Mouse (Mus musculus) midbrain, embryonic 12.5 days (tissue): Measurements from ENCODE around the gene Txnrd1. TPM values are rescaled to one million over a fixed set of nuclear protein-coding genes. Genes with fewer than 3 reads are reported as not detected.

Experiments used
- ATAC-seq: fragments of 200-750 bp; cut with Nextera tagmentation; 2 replicates; pipeline ENCODE4 v1.8.0; 2017; ENCODE audit warnings: low read depth, moderate TSS enrichment, moderate library complexity; ENCODE audit not compliant: low FRiP score
- H3K27ac ChIP-seq: fragments of 300-500 bp; sonication (generic); replicated peaks from 2 replicates; pipeline ENCODE4 v1.5.1; 2016; ENCODE audit warnings: mild to moderate bottlenecking
- H3K27me3 ChIP-seq: fragments of 300-500 bp; sonication (generic); 2 replicates; pipeline ENCODE4 v1.6.1; 2016; ENCODE audit warnings: mild to moderate bottlenecking
- H3K36me3 ChIP-seq: fragments of 300-500 bp; sonication (generic); 2 replicates; pipeline ENCODE4 v1.6.1; 2016
- H3K4me1 ChIP-seq: fragments of 300-500 bp; sonication (generic); 2 replicates; pipeline ENCODE4 v1.6.1; 2016
- H3K4me2 ChIP-seq: fragments of 300-500 bp; sonication (generic); replicated peaks from 2 replicates; pipeline ENCODE4 v1.6.1; 2016; ENCODE audit warnings: mild to moderate bottlenecking, moderate library complexity
- H3K4me3 ChIP-seq: fragments of 300-500 bp; sonication (generic); 2 replicates; pipeline ENCODE4 v1.5.1; 2016; ENCODE audit warnings: mild to moderate bottlenecking
- H3K9ac ChIP-seq: fragments of 300-500 bp; sonication (generic); replicated peaks from 2 replicates; pipeline ENCODE4 v1.6.1; 2016; ENCODE audit warnings: mild to moderate bottlenecking, moderate library complexity
- H3K9me3 ChIP-seq: fragments of 300-500 bp; sonication (generic); 2 replicates; pipeline ENCODE4 v1.6.1; 2016; ENCODE audit warnings: mild to moderate bottlenecking
- WGBS: fragments of 180-500 bp; shearing (Covaris S2); methylation state at CpG from one replicate; pipeline ENCODE4 v1.1.7; 2016; 5-methylcytosine and 5-hydroxymethylcytosine counted together
- polyA plus RNA-seq: library from polyadenylated mRNA; unstranded; fragments of >200 nt; fragmentation: Nextera tagmentation; extraction: Ambion mirVana; gene quantifications from 2 replicates; pipeline ENCODE4 v1.2.1, GENCODE M21; 2016

The Txnrd1 gene
- polyA plus RNA-seq, 1 experiment from 2014 or later = 174 TPM

DNA sequence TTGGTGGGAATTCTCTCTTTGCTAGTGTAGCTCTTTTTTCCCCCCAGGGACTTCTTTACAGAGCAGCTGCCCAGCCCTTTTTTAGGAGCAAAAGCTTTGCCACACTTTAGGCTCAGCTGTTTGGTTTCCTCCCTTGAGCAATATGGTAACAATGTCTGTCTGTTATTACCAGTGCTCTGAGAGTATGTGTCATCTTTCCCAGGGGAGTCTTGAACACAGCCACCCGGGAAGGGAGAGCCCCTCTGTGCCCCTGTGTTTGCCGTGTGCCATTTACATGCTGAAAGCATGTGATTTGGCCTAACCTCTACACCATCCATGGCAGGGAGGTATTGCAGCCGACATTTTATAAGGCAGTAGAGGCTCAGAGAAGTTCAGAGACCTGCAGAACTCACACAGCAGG is 29.4 kb upstream of the Txnrd1 start:
- Histone ChIP-seq H3K36me3 (no peaks in the 10 kb centered on the region), H3K9me3 (no peaks in the 10 kb centered on the region), H3K27me3 (no peaks in the 10 kb centered on the region), H3K4me1 (peaks cover 3% of the 10 kb centered on the region), H3K9ac (no peak overlapping the region), H3K4me3 (no peak overlapping the region), H3K4me2 (no peak overlapping the region), H3K27ac (no peak overlapping the region)
- WGBS = 74% methylated on average over 3 of the region's 3 CpGs
- no peak for ATAC-seq

DNA sequence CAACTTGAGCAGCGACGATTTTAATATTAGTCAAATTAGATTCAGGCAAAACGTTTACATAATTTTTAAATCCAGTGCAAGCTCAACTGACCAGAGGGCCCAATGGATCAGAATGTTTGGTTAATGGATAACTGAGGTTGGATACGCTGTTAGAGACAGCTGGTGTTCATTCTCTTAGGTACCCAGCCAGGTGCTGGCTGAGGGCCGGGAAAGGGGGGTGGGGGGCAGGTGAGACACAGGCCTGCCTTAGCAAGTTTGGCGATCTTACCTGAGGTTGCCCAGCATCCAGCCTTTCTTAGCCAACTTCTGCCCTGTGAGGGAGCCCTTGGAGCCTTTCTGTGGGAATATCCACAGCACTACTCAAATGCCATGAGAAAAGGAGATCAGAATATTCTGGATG is 28.6 kb upstream of the Txnrd1 start:
- 86% methylated on average over 6 of the region's 6 CpGs for WGBS

DNA sequence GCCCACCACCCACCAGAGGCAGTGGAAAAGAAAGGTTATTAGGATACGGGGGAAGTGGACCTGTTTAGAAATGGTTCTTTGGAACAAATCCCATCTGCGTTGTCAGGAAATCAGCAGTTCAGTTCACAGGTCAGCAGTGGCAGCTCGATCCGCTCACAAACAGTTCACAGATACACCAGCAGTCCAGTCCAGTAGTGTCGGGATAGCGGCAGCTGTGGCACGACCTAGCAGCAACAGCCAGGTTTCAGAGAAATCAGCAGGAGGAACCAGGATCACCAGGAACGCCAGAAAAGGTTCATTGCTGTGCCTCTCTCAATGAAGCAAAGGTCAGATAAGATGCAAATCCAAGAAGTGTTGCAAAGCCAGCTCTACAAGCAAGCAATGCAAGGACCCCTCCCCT is 27.3 kb upstream of the Txnrd1 start:
- H3K4me3 ChIP-seq = no peak overlapping the region
- WGBS = 78% methylated on average over 8 of the region's 8 CpGs
- H3K27me3 ChIP-seq = no peaks in the 10 kb centered on the region; the same call in 1 of the 2 replicates
- no peaks in the 10 kb centered on the region for H3K36me3 ChIP-seq
- H3K4me1 ChIP-seq = peaks cover 7% of the 10 kb centered on the region
- H3K9ac ChIP-seq = no peak overlapping the region
- H3K9me3 ChIP-seq = no peaks in the 10 kb centered on the region
- H3K4me2 ChIP-seq = no peak overlapping the region
- no peak for ATAC-seq
- H3K27ac ChIP-seq = no peak overlapping the region

More for the DNA sequence above, 28.6 kb upstream of the Txnrd1 start:
- Histone ChIP-seq H3K36me3 (no peaks in the 10 kb centered on the region), H3K4me2 (no peak overlapping the region), H3K4me3 (no peak overlapping the region), H3K27ac (no peak overlapping the region), H3K9ac (no peak overlapping the region), H3K9me3 (no peaks in the 10 kb centered on the region), H3K27me3 (no peaks in the 10 kb centered on the region; the same call in 1 of the 2 replicates), H3K4me1 (peaks cover 7% of the 10 kb centered on the region)
- ATAC-seq = no peak

DNA sequence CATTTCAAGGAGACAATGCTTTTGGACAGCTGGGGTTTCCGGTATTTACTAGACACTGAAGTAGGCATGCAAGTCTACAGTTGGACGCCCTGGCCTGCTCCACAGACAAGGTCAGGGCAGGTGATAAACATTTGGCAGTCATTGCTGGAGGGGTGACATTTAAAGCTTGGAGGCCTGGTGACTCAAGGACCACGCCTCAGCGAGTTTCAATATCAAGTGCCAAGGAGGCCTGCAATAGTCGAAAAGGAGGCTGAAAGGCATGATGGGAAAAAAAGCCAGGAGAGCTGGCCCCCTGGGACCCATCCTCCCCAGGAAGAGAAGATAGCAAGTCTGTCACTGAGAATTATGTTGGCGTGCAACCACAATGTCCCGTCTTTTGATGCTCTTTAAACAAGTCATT is 26.5 kb upstream of the Txnrd1 start:
- Histone ChIP-seq H3K27me3 (no peaks in the 10 kb centered on the region; the same call in 1 of the 2 replicates), H3K36me3 (no peaks in the 10 kb centered on the region), H3K4me1 (peaks cover 7% of the 10 kb centered on the region), H3K27ac (no peak overlapping the region), H3K9me3 (no peaks in the 10 kb centered on the region), H3K4me3 (no peak overlapping the region), H3K4me2 (no peak overlapping the region), H3K9ac (no peak overlapping the region)
- 88% methylated on average over 7 of the region's 7 CpGs for WGBS
- no peak for ATAC-seq

DNA sequence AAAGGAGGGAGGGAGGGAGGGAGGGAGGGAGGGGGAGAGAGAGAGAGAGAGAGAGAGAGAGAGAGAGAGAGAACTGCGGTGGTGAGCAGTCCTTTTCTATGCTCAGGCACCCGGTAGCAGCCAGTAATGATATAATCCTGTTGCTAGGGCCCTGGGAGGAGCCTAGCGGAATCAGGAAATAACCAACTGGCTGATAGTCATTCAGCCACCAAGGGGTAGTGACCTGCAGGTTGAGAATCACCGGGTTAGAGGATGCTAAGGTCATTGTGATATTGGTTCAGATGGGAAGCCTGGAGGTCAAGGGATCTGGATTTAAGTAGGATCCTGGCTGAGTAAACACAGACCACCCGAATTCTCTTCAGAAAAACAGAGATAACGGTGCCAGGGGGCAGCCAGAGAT is 25.6 kb upstream of the Txnrd1 start:
- 46% methylated on average over 5 of the region's 6 CpGs for WGBS
- no peak overlapping the region for H3K4me2 ChIP-seq
- peaks cover 7% of the 10 kb centered on the region for H3K4me1 ChIP-seq
- H3K27me3 ChIP-seq = no peaks in the 10 kb centered on the region; the same call in 1 of the 2 replicates
- H3K4me3 ChIP-seq = no peak overlapping the region
- no peaks in the 10 kb centered on the region for H3K36me3 ChIP-seq
- no peak for ATAC-seq
- H3K9me3 ChIP-seq = no peaks in the 10 kb centered on the region
- H3K27ac ChIP-seq = no peak overlapping the region
- H3K9ac ChIP-seq = no peak overlapping the region

DNA sequence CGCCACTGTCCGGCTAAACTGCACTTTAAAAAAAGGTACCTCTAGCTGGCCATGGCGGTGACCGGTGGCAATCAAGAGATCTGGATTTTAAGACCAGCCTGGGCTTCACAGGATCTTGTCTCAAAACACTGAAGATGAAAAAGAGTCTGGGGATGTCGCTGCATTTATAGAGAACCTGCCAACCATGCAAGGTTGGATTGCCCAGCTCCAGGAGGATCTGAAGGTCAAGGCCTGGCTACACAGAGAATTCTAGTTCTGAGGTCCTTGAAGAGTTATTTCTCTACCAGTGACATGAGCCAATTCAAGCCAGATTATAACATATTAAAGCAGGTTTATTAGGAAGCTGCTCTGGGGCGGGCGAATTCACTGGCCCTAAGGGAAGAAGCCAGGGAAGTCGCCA is 24.9 kb upstream of the Txnrd1 start:
- Histone ChIP-seq H3K36me3 (no peaks in the 10 kb centered on the region), H3K4me3 (no peak overlapping the region), H3K9ac (no peak overlapping the region), H3K4me2 (no peak overlapping the region), H3K9me3 (no peaks in the 10 kb centered on the region), H3K4me1 (peaks cover 7% of the 10 kb centered on the region), H3K27ac (no peak overlapping the region), H3K27me3 (no peaks in the 10 kb centered on the region; the same call in 1 of the 2 replicates)
- 75% methylated on average over 8 of the region's 8 CpGs for WGBS
- no peak for ATAC-seq

DNA sequence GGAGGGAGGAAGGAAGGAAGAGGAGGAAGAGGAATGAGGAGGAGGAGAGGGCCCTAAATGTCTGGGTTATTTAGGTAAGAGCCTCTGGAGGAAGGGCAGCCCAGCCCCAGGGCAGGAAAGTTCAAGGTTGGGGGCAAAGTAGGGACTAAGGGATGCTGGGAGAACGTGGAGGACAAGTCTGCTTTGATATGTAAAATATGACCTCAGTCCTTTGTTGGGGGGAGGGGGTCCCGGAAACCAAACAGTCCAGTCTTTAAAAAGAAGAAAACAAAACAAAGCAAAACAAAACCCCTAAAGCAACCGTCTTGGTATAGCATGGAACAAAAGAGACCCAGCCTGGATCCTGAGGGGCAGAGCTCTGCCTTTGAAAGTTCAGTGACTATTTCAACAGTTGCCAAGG is 24.4 kb upstream of the Txnrd1 start:
- no peaks in the 10 kb centered on the region for H3K9me3 ChIP-seq
- ATAC-seq = no peak
- no peak overlapping the region for H3K27ac ChIP-seq

DNA sequence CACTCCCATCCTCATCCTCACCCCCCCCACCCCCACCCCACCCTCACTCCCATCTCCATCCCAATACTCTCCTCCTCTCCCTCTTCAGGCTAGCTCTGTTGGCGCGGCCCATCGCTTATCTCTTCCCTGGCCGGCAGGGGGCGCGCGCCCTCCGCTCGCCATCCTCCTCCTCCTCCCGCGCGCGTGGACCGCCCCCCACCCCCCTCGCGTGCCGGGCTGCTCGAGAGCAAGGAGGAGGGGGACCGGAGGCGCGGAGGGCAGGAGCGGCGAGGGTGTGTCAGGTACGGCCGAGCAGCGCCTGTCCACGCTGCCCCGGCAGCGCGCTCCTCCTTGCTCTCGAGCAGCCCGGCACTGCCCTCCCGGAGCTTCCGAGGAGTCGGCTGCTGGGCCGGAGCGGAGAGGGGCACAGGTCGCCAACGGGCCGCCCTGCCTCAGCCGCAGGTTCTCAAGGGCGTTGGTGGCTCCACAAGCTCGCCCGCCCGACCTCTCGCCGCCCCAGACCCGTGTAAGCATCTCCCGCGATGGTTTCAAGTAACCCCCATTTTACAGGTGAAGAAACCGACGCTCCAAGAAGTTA is 21.8 kb upstream of the Txnrd1 start:
- Histone ChIP-seq H3K9me3 (no peaks in the 10 kb centered on the region), H3K4me2 (peak overlapping the region; percentile 74), H3K36me3 (no peaks in the 10 kb centered on the region), H3K27me3 (no peaks in the 10 kb centered on the region; the same call in 1 of the 2 replicates), H3K9ac (peak overlapping the region; percentile 62), H3K4me1 (peaks cover 12% of the 10 kb centered on the region), H3K27ac (no peak overlapping the region), H3K4me3 (peak overlapping the region; percentile 65)
- peak; percentile 79 for ATAC-seq
- WGBS = 6% methylated on average over 45 of the region's 52 CpGs

More for the DNA sequence above, 24.4 kb upstream of the Txnrd1 start:
- H3K4me3 ChIP-seq = no peak overlapping the region
- peaks cover 9% of the 10 kb centered on the region for H3K4me1 ChIP-seq
- H3K27me3 ChIP-seq = no peaks in the 10 kb centered on the region; the same call in 1 of the 2 replicates
- H3K36me3 ChIP-seq = no peaks in the 10 kb centered on the region
- no peak overlapping the region for H3K4me2 ChIP-seq
- H3K9ac ChIP-seq = no peak overlapping the region
- WGBS = 2% methylated on average over 3 of the region's 3 CpGs

DNA sequence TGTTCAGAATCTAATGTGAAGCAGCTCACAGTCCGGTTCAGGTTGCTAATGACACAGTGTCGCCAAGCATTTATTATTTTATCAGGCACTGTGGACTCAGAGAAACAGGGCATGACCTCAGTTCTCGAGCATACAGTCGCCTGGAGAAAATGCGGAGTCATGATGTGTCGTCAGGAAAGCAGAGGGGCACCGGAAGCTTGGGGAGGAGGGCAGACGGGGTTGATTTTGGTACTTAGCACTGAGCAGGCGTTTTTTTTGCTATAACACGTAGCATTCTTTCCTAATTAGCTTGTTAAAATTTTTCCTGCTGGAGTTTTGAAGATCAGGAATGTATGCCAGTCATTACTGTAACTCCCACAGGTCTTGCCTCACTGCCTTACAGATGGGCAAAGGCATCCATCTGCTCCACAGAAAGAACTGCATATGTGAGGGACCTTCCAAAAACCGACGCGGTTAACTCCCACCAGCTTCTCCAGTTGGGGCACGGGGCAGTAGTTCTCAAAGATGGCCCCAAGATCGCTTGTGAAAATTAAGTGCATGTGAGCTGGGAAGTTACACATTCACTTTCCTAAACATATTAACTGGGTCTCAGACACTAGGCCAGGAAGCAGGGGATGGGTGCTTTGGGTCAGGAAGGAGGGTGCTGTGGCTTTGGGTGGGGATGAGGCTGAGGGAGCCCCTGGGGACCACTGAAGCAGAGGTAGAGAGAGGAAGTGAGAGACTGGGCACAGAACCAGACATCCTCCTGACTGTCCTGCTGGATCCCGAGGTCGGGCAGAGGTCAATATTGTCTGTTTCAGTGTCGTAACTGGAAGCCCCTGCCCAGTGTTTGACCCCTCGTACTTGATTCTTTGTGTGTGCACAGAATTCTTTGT is 19.4 kb upstream of the Txnrd1 start:
- Histone ChIP-seq H3K9ac (no peak overlapping the region), H3K4me2 (no peak overlapping the region), H3K27me3 (no peaks in the 10 kb centered on the region; the same call in 1 of the 2 replicates), H3K4me3 (no peak overlapping the region), H3K27ac (0 out of 2 replicates have a peak overlapping the region, but pooled peaks have one; percentile 1), H3K36me3 (no peaks in the 10 kb centered on the region), H3K9me3 (no peaks in the 10 kb centered on the region), H3K4me1 (peaks cover 16% of the 10 kb centered on the region)
- 60% methylated on average over 19 of the region's 19 CpGs for WGBS
- ATAC-seq = no peak

DNA sequence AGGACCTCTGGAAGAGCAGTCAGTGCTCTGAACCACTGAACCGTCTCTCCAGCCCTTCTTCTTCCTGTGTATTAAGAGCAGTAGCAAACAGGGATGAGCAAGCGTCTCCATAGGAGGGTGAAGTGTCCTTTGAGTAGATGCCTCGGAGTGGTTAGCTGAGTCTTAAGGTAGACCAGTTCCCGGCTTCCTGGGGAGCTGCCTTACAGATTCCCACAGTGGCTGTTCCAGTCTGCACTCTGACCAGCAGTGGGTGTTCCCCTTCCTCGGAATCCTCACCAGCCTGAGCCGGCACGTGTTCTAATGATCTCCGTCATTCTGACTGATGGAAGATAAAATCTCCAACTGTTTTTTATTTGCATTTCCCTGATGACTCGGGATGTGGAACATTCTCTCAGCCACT is 17.3 kb upstream of the Txnrd1 start:
- Histone ChIP-seq H3K27me3 (no peaks in the 10 kb centered on the region), H3K27ac (no peak overlapping the region), H3K9ac (no peak overlapping the region), H3K4me1 (peaks cover 11% of the 10 kb centered on the region; the same call in 1 of the 2 replicates), H3K4me3 (no peak overlapping the region), H3K9me3 (no peaks in the 10 kb centered on the region), H3K36me3 (no peaks in the 10 kb centered on the region), H3K4me2 (no peak overlapping the region)
- WGBS = 84% methylated on average over 9 of the region's 9 CpGs
- ATAC-seq = no peak

DNA sequence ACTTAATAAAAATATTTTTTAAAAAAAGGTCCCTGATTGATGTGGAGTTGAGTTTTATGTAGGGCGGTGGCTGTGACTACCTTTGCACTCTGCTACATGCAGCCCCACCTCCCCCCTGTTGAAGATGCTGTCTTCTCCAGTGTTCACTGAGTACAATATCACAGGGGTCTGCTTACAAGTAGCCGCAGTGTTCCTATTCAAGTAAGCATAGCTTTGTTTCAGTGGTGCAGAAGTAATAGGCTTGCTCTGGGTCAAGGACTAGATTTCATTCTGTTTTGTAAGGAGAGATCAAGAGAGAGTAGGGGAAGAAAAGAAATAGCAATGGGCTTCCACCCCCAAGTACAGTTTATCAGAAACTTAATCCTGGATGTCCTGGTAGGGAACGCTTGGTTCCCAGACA is 16.2 kb upstream of the Txnrd1 start:
- no peaks in the 10 kb centered on the region for H3K27me3 ChIP-seq
- H3K4me1 ChIP-seq = peaks cover 11% of the 10 kb centered on the region; the same call in 1 of the 2 replicates
- no peak overlapping the region for H3K9ac ChIP-seq
- no peak overlapping the region for H3K27ac ChIP-seq
- H3K4me2 ChIP-seq = no peak overlapping the region
- no peaks in the 10 kb centered on the region for H3K9me3 ChIP-seq
- 66% methylated on average over 3 of the region's 3 CpGs for WGBS
- no peak for ATAC-seq
- no peaks in the 10 kb centered on the region for H3K36me3 ChIP-seq
- H3K4me3 ChIP-seq = no peak overlapping the region

DNA sequence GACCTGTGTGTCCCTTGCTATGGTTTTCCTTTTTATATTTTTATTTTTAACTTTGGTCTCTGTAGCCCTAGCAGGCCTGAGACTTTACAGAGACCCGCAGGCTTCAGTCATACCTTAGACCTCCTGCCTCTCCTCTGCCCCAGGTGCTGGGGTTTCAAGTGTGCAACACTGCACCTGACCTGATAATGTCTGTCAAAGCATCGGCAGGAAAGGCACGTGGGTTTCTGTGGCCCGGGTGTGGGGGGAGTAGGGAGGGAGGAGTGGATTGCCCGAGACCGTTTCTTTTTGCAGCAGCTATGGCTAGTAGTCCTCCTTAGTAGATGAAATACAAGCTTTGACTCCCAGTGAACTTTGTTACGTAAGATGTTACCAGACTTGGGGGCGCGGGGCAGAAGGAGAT is 15.8 kb upstream of the Txnrd1 start:
- 59% methylated on average over 9 of the region's 9 CpGs for WGBS
- Histone ChIP-seq H3K9me3 (no peaks in the 10 kb centered on the region), H3K4me3 (no peak overlapping the region), H3K4me2 (no peak overlapping the region), H3K9ac (no peak overlapping the region), H3K36me3 (no peaks in the 10 kb centered on the region), H3K27ac (no peak overlapping the region), H3K4me1 (peaks cover 11% of the 10 kb centered on the region; the same call in 1 of the 2 replicates), H3K27me3 (no peaks in the 10 kb centered on the region)
- no peak for ATAC-seq
